Mouse (Mus musculus): Measurements from ENCODE around the gene Rbm19. TPM values are rescaled to one million over a fixed set of nuclear protein-coding genes. Genes with fewer than 3 reads are reported as not detected.
A peak's percentile ranks its signal among the peaks of the same experiment; 100 is the strongest.

Rbm19 gene
- polyA plus RNA-seq, 1 experiment from 2014 or later = 21.9 TPM

- Histone ChIP-seq H3K4me3 (ENCODE audit: low read length) (no peak overlapping the region), H3K36me3 (ENCODE audit: control insufficient read depth, insufficient read depth, low read length) (no peaks in the 10 kb centered on the region), H3K9ac (ENCODE audit: low read depth, low read length) (no peak overlapping the region), H3K4me2 (ENCODE audit: low read length) (no peak overlapping the region), H3K4me1 (ENCODE audit: control insufficient read depth, insufficient read depth, low read depth, low read length) (peaks cover 7% of the 10 kb centered on the region), H3K9me3 (ENCODE audit: control insufficient read depth, low read length) (no peaks in the 10 kb centered on the region), H3K27ac (ENCODE audit: low read depth, low read length) (no peak overlapping the region), H3K27me3 (replicated peaks; ENCODE audit: control insufficient read depth, insufficient read depth, low read length) (no peaks in the 10 kb centered on the region; the same call in none of the 2 replicates)
- ATAC-seq = no peak
- 28% methylated on average over 14 of the region's 14 CpGs for WGBS
Measured at GRCm38 (mm10) chr5:120225383-120225782, 109.1 kb downstream of the Rbm19 start.

- no peaks in the 10 kb centered on the region for H3K27me3 ChIP-seq (replicated peaks; ENCODE audit: control insufficient read depth, insufficient read depth, low read length)
- no peaks in the 10 kb centered on the region for H3K36me3 ChIP-seq (ENCODE audit: control insufficient read depth, insufficient read depth, low read length)
- no peak for ATAC-seq
- 30% methylated on average over 20 of the region's 20 CpGs for WGBS
- no peak overlapping the region for H3K4me3 ChIP-seq (ENCODE audit: low read length)
- no peaks in the 10 kb centered on the region for H3K9me3 ChIP-seq (ENCODE audit: control insufficient read depth, low read length)
- peaks cover 25% of the 10 kb centered on the region for H3K4me1 ChIP-seq (ENCODE audit: control insufficient read depth, insufficient read depth, low read depth, low read length)
- H3K4me2 ChIP-seq (ENCODE audit: low read length) = 0 out of 2 replicates have a peak overlapping the region, but pooled peaks have one; percentile 10
- H3K9ac ChIP-seq (ENCODE audit: low read depth, low read length) = peak overlapping the region; percentile 34; the same call in 1 of the 2 replicates
- no peak overlapping the region for H3K27ac ChIP-seq (ENCODE audit: low read depth, low read length)
Measured at GRCm38 (mm10) chr5:120228613-120229409, 112.5 kb downstream of the Rbm19 start.

- Histone ChIP-seq H3K4me1 (ENCODE audit: control insufficient read depth, insufficient read depth, low read depth, low read length) (peaks cover 24% of the 10 kb centered on the region), H3K4me3 (ENCODE audit: low read length) (peak overlapping the region; percentile 18; the same call in 1 of the 2 replicates), H3K27ac (ENCODE audit: low read depth, low read length) (peak overlapping the region; percentile 87), H3K4me2 (ENCODE audit: low read length) (peak overlapping the region; percentile 55), H3K36me3 (ENCODE audit: control insufficient read depth, insufficient read depth, low read length) (no peaks in the 10 kb centered on the region), H3K9me3 (ENCODE audit: control insufficient read depth, low read length) (no peaks in the 10 kb centered on the region), H3K27me3 (replicated peaks; ENCODE audit: control insufficient read depth, insufficient read depth, low read length) (no peaks in the 10 kb centered on the region), H3K9ac (ENCODE audit: low read depth, low read length) (peak overlapping the region; percentile 57)
- peak; percentile 44 for ATAC-seq
- WGBS = 4% methylated on average over 19 of the region's 25 CpGs
Measured at GRCm38 (mm10) chr5:120231435-120232147, 115.3 kb downstream of the Rbm19 start.

GRCm38 (mm10) chr5:120235147-120235546, 118.9 kb downstream of the Rbm19 start:
- H3K4me1 ChIP-seq (ENCODE audit: control insufficient read depth, insufficient read depth, low read depth, low read length) = peaks cover 24% of the 10 kb centered on the region
- no peak overlapping the region; the same call in 1 of the 2 replicates for H3K9ac ChIP-seq (ENCODE audit: low read depth, low read length)
- no peaks in the 10 kb centered on the region; the same call in 1 of the 2 replicates for H3K27me3 ChIP-seq (replicated peaks; ENCODE audit: control insufficient read depth, insufficient read depth, low read length)
- H3K9me3 ChIP-seq (ENCODE audit: control insufficient read depth, low read length) = no peaks in the 10 kb centered on the region
- H3K36me3 ChIP-seq (ENCODE audit: control insufficient read depth, insufficient read depth, low read length) = no peaks in the 10 kb centered on the region
- H3K4me2 ChIP-seq (ENCODE audit: low read length) = peak overlapping the region; percentile 19; the same call in 1 of the 2 replicates
- 57% methylated on average over 5 of the region's 5 CpGs for WGBS
- H3K4me3 ChIP-seq (ENCODE audit: low read length) = no peak overlapping the region
- H3K27ac ChIP-seq (ENCODE audit: low read depth, low read length) = peak overlapping the region; percentile 79
- ATAC-seq = 0 out of 2 replicates have a peak, but pooled peaks have one; percentile 7

GRCm38 (mm10) chr5:120235571-120235970, 119.3 kb downstream of the Rbm19 start:
- H3K4me1 ChIP-seq (ENCODE audit: control insufficient read depth, insufficient read depth, low read depth, low read length) = peaks cover 23% of the 10 kb centered on the region
- H3K4me3 ChIP-seq (ENCODE audit: low read length) = no peak overlapping the region
- peak overlapping the region; percentile 79 for H3K27ac ChIP-seq (ENCODE audit: low read depth, low read length)
- H3K9ac ChIP-seq (ENCODE audit: low read depth, low read length) = peak overlapping the region; percentile 19; the same call in 1 of the 2 replicates
- H3K4me2 ChIP-seq (ENCODE audit: low read length) = peak overlapping the region; percentile 19; the same call in 1 of the 2 replicates
- ATAC-seq = peak; percentile 70
- no peaks in the 10 kb centered on the region for H3K36me3 ChIP-seq (ENCODE audit: control insufficient read depth, insufficient read depth, low read length)
- H3K27me3 ChIP-seq (replicated peaks; ENCODE audit: control insufficient read depth, insufficient read depth, low read length) = no peaks in the 10 kb centered on the region; the same call in 1 of the 2 replicates
- WGBS = 35% methylated on average over 11 of the region's 11 CpGs
- no peaks in the 10 kb centered on the region for H3K9me3 ChIP-seq (ENCODE audit: control insufficient read depth, low read length)

GRCm38 (mm10) chr5:120240071-120240470, 123.8 kb downstream of the Rbm19 start:
- Histone ChIP-seq H3K36me3 (ENCODE audit: control insufficient read depth, insufficient read depth, low read length) (no peaks in the 10 kb centered on the region), H3K9ac (ENCODE audit: low read depth, low read length) (no peak overlapping the region), H3K4me3 (ENCODE audit: low read length) (no peak overlapping the region), H3K9me3 (ENCODE audit: control insufficient read depth, low read length) (no peaks in the 10 kb centered on the region), H3K27ac (ENCODE audit: low read depth, low read length) (no peak overlapping the region), H3K4me1 (ENCODE audit: control insufficient read depth, insufficient read depth, low read depth, low read length) (peaks cover 5% of the 10 kb centered on the region), H3K27me3 (replicated peaks; ENCODE audit: control insufficient read depth, insufficient read depth, low read length) (no peaks in the 10 kb centered on the region; the same call in 1 of the 2 replicates), H3K4me2 (ENCODE audit: low read length) (no peak overlapping the region)
- WGBS = 89% methylated on average over 7 of the region's 7 CpGs
- ATAC-seq = no peak

GRCm38 (mm10) chr5:120245336-120245735, 129.1 kb downstream of the Rbm19 start:
- Histone ChIP-seq H3K27me3 (replicated peaks; ENCODE audit: control insufficient read depth, insufficient read depth, low read length) (no peaks in the 10 kb centered on the region), H3K9ac (ENCODE audit: low read depth, low read length) (no peak overlapping the region), H3K4me2 (ENCODE audit: low read length) (no peak overlapping the region), H3K4me3 (ENCODE audit: low read length) (no peak overlapping the region), H3K27ac (ENCODE audit: low read depth, low read length) (no peak overlapping the region), H3K9me3 (ENCODE audit: control insufficient read depth, low read length) (no peaks in the 10 kb centered on the region), H3K4me1 (ENCODE audit: control insufficient read depth, insufficient read depth, low read depth, low read length) (no peaks in the 10 kb centered on the region), H3K36me3 (ENCODE audit: control insufficient read depth, insufficient read depth, low read length) (no peaks in the 10 kb centered on the region)
- no peak for ATAC-seq
- 82% methylated on average over 5 of the region's 5 CpGs for WGBS

Measured in hindbrain, embryonic 16.5 days (tissue).